Mouse (Mus musculus) lung, postnatal 0 days (tissue): Measurements from ENCODE around the gene Vash1. TPM values are rescaled to one million over a fixed set of nuclear protein-coding genes. Genes with fewer than 3 reads are reported as not detected.
A peak's percentile ranks its signal among the peaks of the same experiment; 100 is the strongest.

Experiments
- ATAC-seq: fragments of 200-750 bp; cut with Nextera tagmentation; 2 replicates; pipeline ENCODE4 v1.8.0; 2017; ENCODE audit warnings: moderate library complexity
- DNase-seq: peaks from one replicate; pipeline ENCODE4 v3.0.0-alpha.2; 2016; ENCODE audit warnings: low spot score
- H3K27ac ChIP-seq: fragments of 300-500 bp; sonication (generic); 2 replicates; pipeline ENCODE4 v1.5.1; 2014; ENCODE audit warnings: antibody characterized with exemption, mild to moderate bottlenecking, low read length, mixed read lengths
- H3K27me3 ChIP-seq: fragments of 300-500 bp; sonication (generic); replicated peaks from 2 replicates; pipeline ENCODE4 v1.6.1; 2014; ENCODE audit warnings: low read length, mixed read lengths; ENCODE audit not compliant: insufficient read depth
- H3K36me3 ChIP-seq: fragments of 300-500 bp; sonication (generic); 2 replicates; pipeline ENCODE4 v1.6.1; 2014; ENCODE audit warnings: low read length, mixed read lengths; ENCODE audit not compliant: insufficient read depth
- H3K4me1 ChIP-seq: fragments of 300-500 bp; sonication (generic); 2 replicates; pipeline ENCODE4 v1.6.1; 2014; ENCODE audit warnings: antibody characterized with exemption, low read depth, low read length, mixed read lengths; ENCODE audit not compliant: insufficient read depth
- H3K4me2 ChIP-seq: fragments of 300-500 bp; sonication (generic); replicated peaks from 2 replicates; pipeline ENCODE4 v1.6.1; 2014; ENCODE audit warnings: low read depth, mild to moderate bottlenecking, low read length, moderate library complexity, mixed read lengths
- H3K4me3 ChIP-seq: fragments of 300-500 bp; sonication (generic); 2 replicates; pipeline ENCODE4 v1.5.1; 2014; ENCODE audit warnings: low read depth, low read length
- H3K9ac ChIP-seq: fragments of 300-500 bp; sonication (generic); replicated peaks from 2 replicates; pipeline ENCODE4 v1.6.1; 2014; ENCODE audit warnings: low read depth, mild to moderate bottlenecking
- H3K9me3 ChIP-seq: fragments of 300-500 bp; sonication (generic); 2 replicates; pipeline ENCODE4 v1.6.1; 2016; ENCODE audit warnings: low read length, mixed read lengths
- CTCF ChIP-seq: IDR thresholded peaks from 2 replicates; pipeline ENCODE4 v1.5.1; 2016; ENCODE audit warnings: antibody characterized with exemption, mild to moderate bottlenecking
- EP300 ChIP-seq: IDR thresholded peaks from 2 replicates; pipeline ENCODE4 v1.6.1; 2016; ENCODE audit warnings: antibody characterized with exemption, mild to moderate bottlenecking, control low read depth
- WGBS: fragments of 180-500 bp; shearing (Covaris S2); extraction: QIAGEN DNeasy Blood & Tissue Kit; methylation state at CpG from one replicate; pipeline ENCODE4 v1.1.7; 2014; 5-methylcytosine and 5-hydroxymethylcytosine counted together
- polyA plus RNA-seq: library from polyadenylated mRNA; unstranded; fragments of >200 nt; fragmentation: Nextera tagmentation; extraction: Ambion mirVana; gene quantifications from 2 replicates; pipeline ENCODE4 v1.2.1, GENCODE M21; 2015

Gene Vash1
- 9.0 and 10.9 TPM in 2 replicates for polyA plus RNA-seq

DNA sequence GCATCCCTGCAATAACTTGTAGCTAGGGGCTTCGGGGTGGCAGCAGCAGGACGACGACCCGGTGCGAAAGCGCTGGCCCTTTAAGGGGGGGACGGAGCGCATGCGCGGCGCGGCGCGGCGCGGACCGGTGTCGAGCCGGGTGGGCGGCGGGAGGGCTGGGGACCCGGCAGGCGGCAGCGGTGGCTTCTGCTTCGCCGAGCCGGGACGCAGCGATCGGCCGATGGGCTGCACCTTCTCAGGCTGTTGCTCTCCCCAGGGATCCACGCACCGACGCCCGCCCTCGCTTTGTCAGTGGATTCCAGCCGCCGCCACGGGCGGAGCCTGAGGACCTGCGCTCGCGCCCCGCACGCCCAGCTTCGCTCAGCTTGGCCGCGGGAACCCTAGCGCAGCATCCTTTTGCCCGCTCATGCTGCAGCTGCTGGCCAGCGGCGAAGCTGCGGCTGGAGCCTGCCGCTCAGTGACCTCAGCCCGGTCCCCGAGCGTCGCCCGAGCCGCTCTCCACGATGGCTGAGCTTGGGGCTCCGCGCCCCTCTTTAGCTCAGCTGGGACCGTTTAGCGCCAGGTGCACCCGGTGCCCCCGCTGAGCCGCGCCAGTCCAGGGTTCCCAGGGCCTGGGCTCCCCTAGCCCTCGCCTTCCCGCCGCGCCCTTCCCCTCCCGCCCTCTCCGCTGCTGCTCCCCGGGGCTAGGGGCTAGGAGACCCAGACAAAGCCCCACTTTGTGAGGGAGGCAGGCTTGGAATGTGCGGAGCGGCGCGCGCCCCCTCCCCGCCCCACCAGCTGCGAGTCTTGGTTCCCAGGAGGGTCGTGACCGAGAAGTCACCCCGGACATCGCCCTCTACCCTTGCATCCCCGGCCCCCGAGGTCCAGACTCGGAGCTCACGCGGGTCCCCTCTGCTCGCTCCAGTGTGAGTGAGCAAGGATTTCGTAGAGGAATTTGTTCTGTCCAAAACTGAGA is at the start of gene Vash1:
Gene Vash1 (plus strand): TSS at position 110 of the 955 bp plus-strand sequence.
- Histone ChIP-seq H3K9ac (peak within 1 kb of the TSS; percentile 48), H3K36me3 (no peaks in the 10 kb centered on the region), H3K4me1 (peaks cover 4% of the 10 kb centered on the region; the same call in 1 of the 2 replicates), H3K4me3 (peak within 1 kb of the TSS; percentile 77), H3K4me2 (peak within 1 kb of the TSS; percentile 95), H3K9me3 (no peaks in the 10 kb centered on the region), H3K27me3 (no peaks in the 10 kb centered on the region), H3K27ac (peak within 1 kb of the TSS; percentile 49)
- DNase-seq, result peak; percentile 46
- peak; percentile 72 for ATAC-seq
- under 1% methylated on average over 94 of the region's 94 CpGs for WGBS
- TF ChIP-seq EP300 (no peak), CTCF (no peak)

DNA sequence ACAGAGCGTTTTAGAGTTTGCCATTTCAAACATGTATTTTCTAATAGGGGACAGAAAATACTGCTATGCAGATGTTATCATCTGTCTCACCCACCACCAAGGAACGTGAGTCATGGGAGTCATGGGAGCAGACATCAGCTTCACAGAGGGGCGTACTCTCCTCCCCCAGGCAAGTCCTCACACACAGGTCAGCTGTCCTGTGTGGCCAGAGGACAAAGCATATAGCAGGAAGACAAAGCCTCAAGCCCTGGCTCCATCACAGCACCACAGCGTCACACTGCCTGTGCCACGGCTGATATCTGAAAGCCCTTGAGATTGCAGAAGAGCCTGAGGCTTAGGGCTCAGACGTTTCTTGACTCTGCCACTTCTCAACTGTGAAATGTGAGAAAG is 49.7 kb upstream of the Vash1 start:
- Histone ChIP-seq H3K4me1 (peaks cover 5% of the 10 kb centered on the region; the same call in 1 of the 2 replicates), H3K4me2 (no peak overlapping the region), H3K27ac (peak overlapping the region; percentile 43; the same call in 1 of the 2 replicates), H3K9ac (no peak overlapping the region), H3K36me3 (no peaks in the 10 kb centered on the region), H3K4me3 (no peak overlapping the region), H3K27me3 (no peaks in the 10 kb centered on the region), H3K9me3 (no peaks in the 10 kb centered on the region)
- DNase-seq, result no peak
- TF ChIP-seq EP300, result no peak; the same call in 1 of the 2 replicates
- no peak for TF ChIP-seq CTCF
- peak; percentile 74 for ATAC-seq
- 16% methylated on average over 6 of the region's 6 CpGs for WGBS

DNA sequence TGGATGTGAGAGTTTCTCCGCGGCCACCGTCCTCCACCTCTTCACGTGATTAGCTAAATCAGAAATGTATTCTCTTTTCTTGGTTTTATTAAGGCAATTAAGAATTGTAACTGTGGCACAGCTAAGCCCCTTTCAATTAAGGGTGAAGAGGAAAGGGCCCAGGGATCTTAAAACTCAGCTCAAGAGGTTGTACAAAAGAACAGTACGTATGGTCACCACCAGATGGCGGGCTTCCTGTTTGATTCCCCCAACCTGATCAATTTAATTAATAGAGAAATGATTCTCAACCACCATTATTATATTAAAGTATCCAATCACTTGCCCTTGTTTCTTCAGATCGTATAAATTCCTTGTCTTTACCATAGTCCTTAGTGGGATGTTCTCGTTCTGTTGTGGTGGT is 36.7 kb upstream of the Vash1 start:
- Histone ChIP-seq H3K4me1 (no peaks in the 10 kb centered on the region), H3K9ac (no peak overlapping the region), H3K27ac (no peak overlapping the region), H3K27me3 (no peaks in the 10 kb centered on the region), H3K36me3 (no peaks in the 10 kb centered on the region), H3K4me2 (no peak overlapping the region), H3K4me3 (no peak overlapping the region), H3K9me3 (no peaks in the 10 kb centered on the region)
- TF ChIP-seq CTCF (peak; percentile 64), EP300 (no peak)
- WGBS, result 50% methylated on average over 8 of the region's 8 CpGs
- ATAC-seq, result no peak
- DNase-seq, result peak; percentile 50

DNA sequence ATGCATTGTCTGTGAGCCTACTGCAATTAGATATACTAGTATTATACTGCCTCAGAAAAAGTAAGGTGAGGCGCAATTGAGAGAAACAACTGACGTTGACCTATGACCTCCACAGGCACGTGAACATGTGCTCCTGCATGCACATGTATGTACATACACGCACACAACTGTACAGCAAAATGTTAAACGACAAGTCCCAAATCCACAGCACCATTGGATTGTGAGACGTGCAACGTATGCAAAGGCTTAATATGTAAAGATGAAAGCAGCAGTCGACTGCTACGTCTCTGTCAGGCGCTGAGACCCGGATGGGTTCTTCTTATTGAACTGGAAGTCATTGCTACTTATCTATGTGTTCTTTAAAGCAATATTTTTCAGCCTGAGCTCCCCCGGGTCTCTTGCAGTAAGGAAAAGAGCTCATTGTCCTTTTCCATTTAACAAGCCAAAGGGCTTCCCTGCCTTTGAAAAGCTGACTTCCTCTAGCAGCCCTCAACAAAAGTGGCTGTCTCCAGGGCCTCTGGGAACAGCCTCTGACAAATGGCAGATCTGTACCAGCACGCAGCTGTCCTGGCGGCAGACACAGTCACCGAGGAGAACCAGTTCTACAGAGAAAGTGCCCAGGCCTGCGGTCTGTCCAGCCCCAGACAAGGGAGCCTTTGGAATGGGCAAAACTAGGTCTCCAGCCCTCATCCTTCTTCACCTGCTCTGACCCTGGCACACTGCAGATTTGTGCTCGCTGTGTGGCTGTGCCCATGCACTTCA is 33.8 kb upstream of the Vash1 start:
- no peak overlapping the region for H3K9ac ChIP-seq
- DNase-seq (no peak), ATAC-seq (no peak)
- H3K27ac ChIP-seq, result no peak overlapping the region
- H3K9me3 ChIP-seq, result no peaks in the 10 kb centered on the region
- 63% methylated on average over 17 of the region's 17 CpGs for WGBS
- no peaks in the 10 kb centered on the region for H3K36me3 ChIP-seq
- H3K4me1 ChIP-seq, result no peaks in the 10 kb centered on the region
- H3K4me2 ChIP-seq, result no peak overlapping the region
- H3K4me3 ChIP-seq, result no peak overlapping the region
- no peak for TF ChIP-seq EP300
- H3K27me3 ChIP-seq, result no peaks in the 10 kb centered on the region

DNA sequence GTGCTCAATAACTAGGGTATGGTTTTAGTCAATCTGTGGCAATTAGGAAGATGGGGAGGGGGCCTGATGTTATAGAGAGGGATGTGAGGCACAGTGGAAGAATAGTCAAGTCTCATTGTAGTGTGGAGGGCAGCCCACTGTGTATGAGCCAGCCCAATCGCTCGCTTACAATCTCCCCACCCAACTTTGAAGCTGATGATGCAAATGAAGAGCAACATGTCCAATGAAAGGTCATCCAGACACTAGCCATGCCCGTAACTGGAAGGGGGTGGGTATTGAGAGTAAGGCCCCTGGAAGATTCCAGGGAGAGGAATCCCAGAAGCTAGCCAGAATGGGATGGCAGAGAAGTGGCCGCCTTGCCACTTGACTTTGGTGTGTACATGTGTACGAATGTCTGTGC is 33.0 kb upstream of the Vash1 start:
- H3K4me3 ChIP-seq, result no peak overlapping the region
- no peaks in the 10 kb centered on the region for H3K27me3 ChIP-seq
- WGBS, result 86% methylated on average over 5 of the region's 5 CpGs
- ATAC-seq (no peak), DNase-seq (no peak)
- TF ChIP-seq EP300, result no peak
- TF ChIP-seq CTCF, result no peak
- H3K36me3 ChIP-seq, result no peaks in the 10 kb centered on the region
- no peaks in the 10 kb centered on the region for H3K4me1 ChIP-seq
- no peak overlapping the region for H3K4me2 ChIP-seq
- H3K9ac ChIP-seq, result no peak overlapping the region
- H3K27ac ChIP-seq, result no peak overlapping the region
- no peaks in the 10 kb centered on the region for H3K9me3 ChIP-seq

DNA sequence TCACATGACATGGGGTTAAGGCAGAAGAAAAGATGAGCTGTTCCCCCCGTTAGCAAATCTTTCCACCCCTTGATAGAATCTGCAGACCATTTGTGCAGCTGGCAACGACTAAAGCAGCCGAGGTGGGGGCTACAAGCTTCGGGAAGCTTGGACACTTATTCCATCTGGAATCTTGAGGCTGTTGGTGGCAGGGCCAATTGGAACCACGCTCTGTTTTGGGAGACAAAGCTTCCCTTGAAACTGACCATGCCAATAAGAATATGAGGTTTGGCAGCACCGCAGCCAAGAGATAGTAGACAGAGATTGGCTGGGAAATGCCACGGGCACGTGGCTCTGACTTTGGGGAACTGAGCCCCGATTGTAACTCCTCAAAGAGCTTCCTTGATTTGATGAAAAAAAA is 31.7 kb upstream of the Vash1 start:
- WGBS, result 67% methylated on average over 9 of the region's 9 CpGs
- H3K36me3 ChIP-seq, result no peaks in the 10 kb centered on the region
- no peak overlapping the region for H3K9ac ChIP-seq
- no peak overlapping the region for H3K4me3 ChIP-seq
- no peaks in the 10 kb centered on the region for H3K27me3 ChIP-seq
- ATAC-seq (no peak), DNase-seq (no peak)
- no peak overlapping the region for H3K4me2 ChIP-seq
- no peak overlapping the region for H3K27ac ChIP-seq
- TF ChIP-seq CTCF (no peak), EP300 (no peak)
- H3K9me3 ChIP-seq, result no peaks in the 10 kb centered on the region
- no peaks in the 10 kb centered on the region for H3K4me1 ChIP-seq
